Mouse (Mus musculus): ENCODE data around the gene Tmem79.
"Not testable (repeated sequence)": the region's sequence is repeated elsewhere in the genome, so short reads cannot be mapped to it uniquely, and the experiment has no call there.

Tmem79 gene

GRCm38 (mm10) chr3:88336058-88337013 is at the start of gene Tmem79, which contains the start of gene Smg5:
Tmem79 (minus strand) TSS chr3:88336148.
Smg5 (plus strand) TSS chr3:88336260.
- peak; percentile 97 for DNase-seq (ENCODE audit: extremely low read depth, insufficient read length, low spot score)

- DNase-seq (ENCODE audit: extremely low read depth, insufficient read length, low spot score), result no peak
These were observed 48.4 kb upstream of the Tmem79 start, which contains the start of gene Bglap for GRCm38 (mm10) chr3:88384364-88384763. Bglap (minus strand) TSS chr3:88384464.

DNA sequence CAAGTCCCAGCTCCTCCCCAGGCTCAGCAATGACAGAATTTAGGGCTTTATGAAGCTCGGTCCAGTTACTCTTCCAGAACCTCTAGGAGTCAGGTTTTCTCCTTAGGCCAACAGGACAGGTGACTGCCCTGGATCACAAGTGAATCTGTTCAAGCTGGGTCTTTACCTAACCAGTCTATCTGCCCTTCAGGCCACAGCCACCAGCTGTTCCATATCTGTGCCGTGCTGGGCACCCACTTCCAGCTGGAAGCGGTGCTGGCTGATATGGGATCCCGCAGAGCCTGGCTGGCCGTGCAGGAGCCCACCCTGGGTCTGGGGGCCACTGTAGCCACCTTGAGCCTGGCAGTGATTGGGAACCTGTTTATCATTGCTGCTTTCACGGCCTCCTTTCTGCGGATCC is 46.4 kb upstream of the Tmem79 start:
- not testable (repeated sequence) for DNase-seq (ENCODE audit: extremely low read depth, insufficient read length, low spot score)

DNA sequence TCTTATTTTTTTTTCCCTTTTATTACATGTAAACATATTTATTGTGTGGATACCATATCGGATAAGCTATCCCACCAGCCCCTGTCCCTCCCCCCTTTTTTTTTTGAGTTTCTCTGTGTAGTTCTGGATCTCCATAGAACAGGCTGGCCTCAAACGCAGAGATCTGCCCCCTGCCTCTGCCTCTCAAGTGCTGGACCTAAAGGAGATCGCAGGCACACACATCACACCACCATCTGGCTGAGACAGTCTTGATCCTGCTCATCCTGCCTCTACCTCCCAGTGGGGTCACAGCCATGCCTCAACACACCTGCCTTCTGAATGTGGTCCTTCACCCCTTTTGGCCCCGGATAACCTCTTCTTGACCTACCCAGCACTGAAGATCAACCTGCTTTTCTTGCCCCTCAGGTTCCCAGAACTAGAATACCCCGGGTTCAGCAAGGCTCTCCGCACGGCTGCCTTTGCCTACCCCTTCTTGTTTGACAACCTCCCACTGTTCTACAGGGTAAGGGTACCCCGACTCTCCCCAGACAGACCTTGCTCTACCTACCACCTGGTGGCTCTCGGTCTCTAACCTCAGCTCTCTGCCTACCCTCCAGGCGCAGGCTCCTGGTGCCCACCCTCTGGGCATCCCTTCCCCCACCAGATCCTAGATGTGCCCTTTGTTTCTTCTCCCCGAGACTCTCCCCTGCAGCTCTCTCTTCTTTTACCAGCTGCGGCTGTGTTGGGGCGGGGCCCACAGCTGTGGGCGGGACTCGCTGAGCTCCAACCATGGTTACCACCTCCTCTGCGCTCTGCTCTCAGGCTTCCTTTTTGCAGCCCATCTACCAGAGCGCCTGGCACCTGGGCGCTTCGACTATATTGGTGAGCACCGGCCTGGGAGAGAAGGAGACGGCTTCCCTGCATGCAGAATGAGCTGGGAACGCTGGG is 45.7 kb upstream of the Tmem79 start:
- DNase-seq (ENCODE audit: extremely low read depth, insufficient read length, low spot score), result not testable (repeated sequence)

GRCm38 (mm10) chr3:88378599-88378998 is 42.7 kb upstream of the Tmem79 start, which contains the start of gene Bglap2:
Bglap2 (minus strand) TSS chr3:88378699.
- not testable (repeated sequence) for DNase-seq (ENCODE audit: extremely low read depth, insufficient read length, low spot score)

- DNase-seq (ENCODE audit: extremely low read depth, insufficient read length, low spot score), result not testable (repeated sequence)
These were observed 40.7 kb upstream of the Tmem79 start for GRCm38 (mm10) chr3:88376644-88377043.

GRCm38 (mm10) chr3:88375750-88376626 is 40.0 kb upstream of the Tmem79 start:
- peak; percentile 40 for DNase-seq (ENCODE audit: extremely low read depth, insufficient read length, low spot score)

GRCm38 (mm10) chr3:88372643-88373042 is 36.7 kb upstream of the Tmem79 start, which contains the start of gene Bglap3:
Bglap3 (minus strand) TSS chr3:88372743.
- not testable (repeated sequence) for DNase-seq (ENCODE audit: extremely low read depth, insufficient read length, low spot score)

- not testable (repeated sequence) for DNase-seq (ENCODE audit: extremely low read depth, insufficient read length, low spot score)
These were observed 32.6 kb upstream of the Tmem79 start for GRCm38 (mm10) chr3:88368511-88368910.

GRCm38 (mm10) chr3:88367517-88367916 is 31.6 kb upstream of the Tmem79 start:
- DNase-seq (ENCODE audit: extremely low read depth, insufficient read length, low spot score), result not testable (repeated sequence)

DNA sequence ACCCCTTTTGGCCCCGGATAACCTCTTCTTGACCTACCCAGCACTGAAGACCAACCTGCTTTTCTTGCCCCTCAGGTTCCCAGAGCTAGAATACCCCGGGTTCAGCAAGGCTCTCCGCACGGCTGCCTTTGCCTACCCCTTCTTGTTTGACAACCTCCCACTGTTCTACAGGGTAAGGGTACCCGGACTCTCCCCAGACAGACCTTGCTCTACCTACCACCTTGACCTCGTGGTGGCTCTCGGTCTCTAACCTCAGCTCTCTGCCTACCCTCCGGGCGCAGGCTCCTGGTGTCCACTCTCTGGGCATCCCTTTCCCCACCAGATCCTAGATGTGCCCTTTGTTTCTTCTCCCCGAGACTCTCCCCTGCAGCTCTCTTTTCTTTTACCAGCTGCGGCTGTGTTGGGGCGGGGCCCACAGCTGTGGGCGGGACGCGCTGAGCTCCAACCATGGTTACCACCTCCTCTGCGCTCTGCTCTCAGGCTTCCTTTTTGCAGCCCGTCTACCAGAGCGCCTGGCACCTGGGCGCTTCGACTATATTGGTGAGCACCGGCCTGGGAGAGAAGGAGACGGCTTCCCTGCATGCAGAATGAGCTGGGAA is 31.0 kb upstream of the Tmem79 start:
- not testable (repeated sequence) for DNase-seq (ENCODE audit: extremely low read depth, insufficient read length, low spot score)

DNA sequence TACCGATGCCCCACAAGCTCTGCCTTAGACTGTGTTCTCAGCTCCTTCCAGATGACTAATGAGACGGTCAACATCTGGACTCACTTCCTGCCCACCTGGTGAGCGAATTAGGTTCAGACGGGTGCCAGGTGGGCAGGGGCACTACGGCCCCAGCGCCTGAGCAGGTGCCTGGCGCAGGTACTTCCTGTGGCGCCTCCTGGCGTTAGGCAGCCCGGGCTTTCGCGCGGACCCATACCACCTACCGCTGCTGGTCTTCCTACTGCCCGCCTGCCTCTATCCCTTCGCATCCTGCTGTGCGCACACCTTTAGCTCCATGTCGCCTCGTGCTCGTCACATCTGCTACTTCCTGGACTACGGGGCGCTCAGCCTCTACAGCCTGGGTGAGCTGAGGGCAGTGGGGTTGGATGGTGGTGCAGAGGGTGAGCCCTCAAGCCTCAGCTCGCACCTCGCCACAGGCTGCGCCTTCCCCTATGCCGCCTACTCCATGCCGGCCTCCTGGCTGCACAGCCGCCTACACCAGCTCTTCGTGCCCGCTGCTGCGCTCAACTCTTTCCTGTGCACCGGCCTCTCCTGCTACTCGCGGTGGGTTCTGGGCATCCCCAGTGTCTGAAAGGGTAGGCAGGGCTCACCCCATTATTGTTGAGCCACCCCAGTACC is 29.9 kb upstream of the Tmem79 start:
- no peak for DNase-seq (ENCODE audit: extremely low read depth, insufficient read length, low spot score)

- no peak for DNase-seq (ENCODE audit: extremely low read depth, insufficient read length, low spot score)
These were observed 28.4 kb upstream of the Tmem79 start, which contains the start of gene Paqr6 for GRCm38 (mm10) chr3:88364337-88364736. Paqr6 (plus strand) TSS chr3:88364584.

GRCm38 (mm10) chr3:88363700-88364099 is 27.8 kb upstream of the Tmem79 start:
- DNase-seq (ENCODE audit: extremely low read depth, insufficient read length, low spot score), result no peak

- DNase-seq (ENCODE audit: extremely low read depth, insufficient read length, low spot score), result no peak
These were observed 25.8 kb upstream of the Tmem79 start for GRCm38 (mm10) chr3:88361612-88362313.

DNA sequence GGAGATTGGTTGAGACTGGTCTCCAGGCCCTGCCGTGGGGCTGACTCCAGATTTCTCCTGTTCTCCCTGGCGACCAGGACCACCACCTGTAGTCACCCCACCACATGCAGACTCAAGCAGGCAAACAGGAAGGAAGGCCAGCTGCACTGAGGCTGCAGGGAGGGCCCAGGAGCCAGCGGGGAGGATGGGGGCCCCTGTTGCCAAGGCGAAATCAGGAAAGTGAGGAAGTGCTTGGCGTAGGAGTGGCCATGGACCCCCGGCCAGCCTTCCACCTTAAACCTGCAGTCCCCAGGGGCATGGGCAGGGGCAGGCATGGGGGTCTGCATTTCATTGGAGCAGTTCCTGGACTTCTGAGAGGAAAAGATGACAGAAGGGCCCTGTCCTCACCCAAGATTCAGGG is 25.1 kb upstream of the Tmem79 start:
- DNase-seq (ENCODE audit: extremely low read depth, insufficient read length, low spot score), result no peak

GRCm38 (mm10) chr3:88359989-88360388 is 24.0 kb upstream of the Tmem79 start:
- DNase-seq (ENCODE audit: extremely low read depth, insufficient read length, low spot score), result no peak

GRCm38 (mm10) chr3:88359584-88359983 is 23.6 kb upstream of the Tmem79 start:
- DNase-seq (ENCODE audit: extremely low read depth, insufficient read length, low spot score), result no peak
